Mouse (Mus musculus): Measurements from ENCODE around the gene Hist2h3c2. TPM values are rescaled to one million over a fixed set of nuclear protein-coding genes. Genes with fewer than 3 reads are reported as not detected.
A peak's percentile ranks its signal among the peaks of the same experiment; 100 is the strongest.
"Not testable (repeated sequence)": the region's sequence is repeated elsewhere in the genome, so short reads cannot be mapped to it uniquely, and the experiment has no call there.

Hist2h3c2 gene
- polyA plus RNA-seq, 1 experiment = 16.5 TPM

GRCm38 (mm10) chr3:96225421-96225820, 13.5 kb downstream of the Hist2h3c2 start:
- H3K4me1 ChIP-seq (ENCODE audit: control insufficient read depth, insufficient read depth, low read length) = peaks cover 10% of the 10 kb centered on the region
- TF ChIP-seq POLR2A (IDR thresholded peaks at IDR 0.05; ENCODE audit: low read depth, low read length) = no peak
- no peak overlapping the region for H3K4me3 ChIP-seq (ENCODE audit: insufficient read depth, low read length)
- no peak overlapping the region for H3K27ac ChIP-seq (ENCODE audit: insufficient read depth, low read length)

DNA sequence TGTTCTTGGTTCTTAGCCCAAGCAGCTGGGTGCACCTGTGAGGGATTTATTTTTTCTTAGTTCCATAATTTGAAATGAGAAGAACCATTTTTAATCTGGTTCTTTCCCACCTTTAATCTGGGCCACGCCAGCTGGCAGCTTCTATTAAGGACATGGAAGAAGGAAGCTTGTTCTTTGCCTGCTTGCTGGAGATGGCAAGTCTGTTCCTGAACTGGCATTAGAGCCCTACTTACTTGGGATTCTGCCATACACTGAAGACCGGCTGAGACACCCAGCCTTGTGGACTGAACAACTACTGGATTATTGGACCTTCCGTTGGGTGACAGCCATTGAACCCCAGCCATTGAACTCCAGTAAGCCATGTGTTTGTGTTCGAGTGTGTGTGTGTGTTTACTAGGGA, 16.2 kb downstream of the Hist2h3c2 start:
- Histone ChIP-seq H3K27ac (ENCODE audit: insufficient read depth, low read length) (no peak overlapping the region), H3K4me3 (ENCODE audit: insufficient read depth, low read length) (no peak overlapping the region), H3K4me1 (ENCODE audit: control insufficient read depth, insufficient read depth, low read length) (peaks cover 13% of the 10 kb centered on the region)
- no peak for TF ChIP-seq POLR2A (IDR thresholded peaks at IDR 0.05; ENCODE audit: low read depth, low read length)
- no peak for TF ChIP-seq CTCF (IDR thresholded peaks at IDR 0.05; ENCODE audit: borderline replicate concordance, insufficient read depth, low read length)

GRCm38 (mm10) chr3:96221640-96222038, 17.3 kb downstream of the Hist2h3c2 start:
- peak overlapping the region; percentile 75 for H3K27ac ChIP-seq (ENCODE audit: insufficient read depth, low read length)
- peaks cover 5% of the 10 kb centered on the region for H3K4me1 ChIP-seq (ENCODE audit: control insufficient read depth, insufficient read depth, low read length)
- peak overlapping the region; percentile 30 for H3K4me3 ChIP-seq (ENCODE audit: insufficient read depth, low read length)
- TF ChIP-seq CTCF (IDR thresholded peaks at IDR 0.05; ENCODE audit: borderline replicate concordance, insufficient read depth, low read length) (no peak), POLR2A (IDR thresholded peaks at IDR 0.05; ENCODE audit: low read depth, low read length) (no peak)

DNA sequence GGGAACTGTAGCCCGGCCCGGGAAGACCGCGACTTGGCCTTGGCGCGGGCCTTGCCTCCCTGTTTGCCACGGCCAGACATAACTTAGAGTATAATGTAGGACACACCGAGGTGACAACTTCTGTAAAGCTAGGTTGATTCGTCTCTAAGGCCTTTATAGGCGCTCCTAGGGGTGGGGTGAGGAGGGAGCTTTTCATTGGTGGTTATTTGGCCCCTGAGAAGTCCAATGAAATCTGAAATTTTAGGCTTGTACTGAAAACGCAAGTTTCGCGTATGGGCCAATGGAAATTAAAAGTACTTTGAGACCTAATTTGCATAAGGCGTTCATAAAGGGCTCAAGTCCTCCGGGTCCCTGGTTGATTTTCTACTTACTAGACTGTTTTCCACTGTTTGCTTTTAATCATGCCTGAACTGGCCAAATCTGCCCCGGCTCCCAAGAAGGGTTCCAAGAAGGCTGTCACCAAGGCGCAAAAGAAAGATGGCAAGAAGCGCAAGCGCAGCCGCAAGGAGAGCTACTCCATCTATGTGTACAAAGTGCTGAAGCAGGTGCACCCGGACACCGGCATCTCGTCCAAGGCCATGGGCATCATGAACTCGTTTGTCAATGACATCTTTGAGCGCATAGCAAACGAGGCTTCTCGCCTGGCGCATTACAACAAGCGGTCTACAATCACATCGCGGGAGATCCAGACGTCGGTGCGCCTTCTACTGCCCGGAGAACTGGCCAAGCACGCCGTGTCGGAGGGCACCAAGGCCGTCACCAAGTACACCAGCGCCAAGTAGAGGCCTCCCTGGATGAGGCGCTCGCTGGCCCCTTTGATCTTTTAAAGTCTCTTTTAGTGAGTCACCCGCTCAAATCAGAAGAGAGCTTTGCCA, 17.9 kb downstream of the Hist2h3c2 start, which contains the start of the genes Hist2h2ac and Hist2h2be:
Gene Hist2h2ac, minus strand, starts transcription at position 116 of the 875 bp plus-strand sequence.
Gene Hist2h2be, plus strand, starts transcription at position 355 of the 875 bp plus-strand sequence.
- peak within 1 kb of the TSS; percentile 97 for H3K27ac ChIP-seq (ENCODE audit: insufficient read depth, low read length)
- TF ChIP-seq POLR2A (IDR thresholded peaks at IDR 0.05; ENCODE audit: low read depth, low read length) (peak; percentile 94), CTCF (IDR thresholded peaks at IDR 0.05; ENCODE audit: borderline replicate concordance, insufficient read depth, low read length) (no peak)
- H3K4me3 ChIP-seq (ENCODE audit: insufficient read depth, low read length) = peak within 1 kb of the TSS; percentile 74
- peaks cover 5% of the 10 kb centered on the region for H3K4me1 ChIP-seq (ENCODE audit: control insufficient read depth, insufficient read depth, low read length)

GRCm38 (mm10) chr3:96220131-96220764, 18.7 kb downstream of the Hist2h3c2 start:
- Histone ChIP-seq H3K27ac (ENCODE audit: insufficient read depth, low read length) (peak overlapping the region; percentile 97), H3K4me3 (ENCODE audit: insufficient read depth, low read length) (peak overlapping the region; percentile 74)
- TF ChIP-seq POLR2A (IDR thresholded peaks at IDR 0.05; ENCODE audit: low read depth, low read length) = peak; percentile 23
- H3K4me1 ChIP-seq (ENCODE audit: control insufficient read depth, insufficient read depth, low read length) = not testable (repeated sequence)

- TF ChIP-seq POLR2A (IDR thresholded peaks at IDR 0.05; ENCODE audit: low read depth, low read length) (peak; percentile 78), CTCF (IDR thresholded peaks at IDR 0.05; ENCODE audit: borderline replicate concordance, insufficient read depth, low read length) (no peak)
- H3K4me1 ChIP-seq (ENCODE audit: control insufficient read depth, insufficient read depth, low read length) = peaks cover 5% of the 10 kb centered on the region
- peak within 1 kb of the TSS; percentile 97 for H3K27ac ChIP-seq (ENCODE audit: insufficient read depth, low read length)
- H3K4me3 ChIP-seq (ENCODE audit: insufficient read depth, low read length) = peak within 1 kb of the TSS; percentile 74
These were observed 19.2 kb downstream of the Hist2h3c2 start, which contains the start of the genes Bola1 and Hist2h2ab for GRCm38 (mm10) chr3:96219661-96220130. Gene Bola1 (minus strand): TSS chr3:96219709. Gene Hist2h2ab (plus strand): TSS chr3:96219865.

GRCm38 (mm10) chr3:96219191-96219641, 19.7 kb downstream of the Hist2h3c2 start:
- peaks cover 5% of the 10 kb centered on the region for H3K4me1 ChIP-seq (ENCODE audit: control insufficient read depth, insufficient read depth, low read length)
- peak overlapping the region; percentile 97 for H3K27ac ChIP-seq (ENCODE audit: insufficient read depth, low read length)
- no peak for TF ChIP-seq CTCF (IDR thresholded peaks at IDR 0.05; ENCODE audit: borderline replicate concordance, insufficient read depth, low read length)
- TF ChIP-seq POLR2A (IDR thresholded peaks at IDR 0.05; ENCODE audit: low read depth, low read length) = peak; percentile 49; the same call in 1 of the 2 replicates
- H3K4me3 ChIP-seq (ENCODE audit: insufficient read depth, low read length) = peak overlapping the region; percentile 74

GRCm38 (mm10) chr3:96209242-96209641, 29.7 kb downstream of the Hist2h3c2 start:
- no peaks in the 10 kb centered on the region for H3K4me1 ChIP-seq (ENCODE audit: control insufficient read depth, insufficient read depth, low read length)
- no peak for TF ChIP-seq POLR2A (IDR thresholded peaks at IDR 0.05; ENCODE audit: low read depth, low read length)
- TF ChIP-seq CTCF (IDR thresholded peaks at IDR 0.05; ENCODE audit: borderline replicate concordance, insufficient read depth, low read length) = peak; percentile 29; the same call in 1 of the 2 replicates
- no peak overlapping the region for H3K27ac ChIP-seq (ENCODE audit: insufficient read depth, low read length)
- H3K4me3 ChIP-seq (ENCODE audit: insufficient read depth, low read length) = no peak overlapping the region

DNA sequence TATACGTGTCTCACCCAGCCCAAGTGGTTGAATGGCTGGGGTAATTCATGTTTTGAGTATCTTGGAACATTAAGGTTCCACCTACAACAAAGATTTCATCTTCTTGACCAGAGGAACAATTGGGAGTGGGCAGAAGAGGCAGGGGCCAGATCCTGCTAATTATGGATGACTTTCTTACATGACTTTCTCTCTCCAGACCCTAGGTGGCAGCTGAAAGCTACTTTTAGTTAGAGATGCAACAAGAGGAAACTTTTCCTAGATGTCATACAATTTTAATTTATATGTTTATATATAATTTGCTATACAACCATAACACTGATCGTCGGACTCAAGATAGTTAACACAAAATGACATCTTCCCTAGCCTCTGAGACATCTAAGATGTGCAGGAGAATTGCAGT, 31.1 kb downstream of the Hist2h3c2 start:
- no peak for TF ChIP-seq POLR2A (IDR thresholded peaks at IDR 0.05; ENCODE audit: low read depth, low read length)
- TF ChIP-seq CTCF (IDR thresholded peaks at IDR 0.05; ENCODE audit: borderline replicate concordance, insufficient read depth, low read length) = no peak
- no peaks in the 10 kb centered on the region for H3K4me1 ChIP-seq (ENCODE audit: control insufficient read depth, insufficient read depth, low read length)
- no peak overlapping the region for H3K27ac ChIP-seq (ENCODE audit: insufficient read depth, low read length)
- H3K4me3 ChIP-seq (ENCODE audit: insufficient read depth, low read length) = no peak overlapping the region
